Mouse (Mus musculus) ZHBTc4 (cell line): Measurements from ENCODE around the gene Efcab6.

ENCODE experiments used
- DNase-seq: peaks from one replicate; pipeline ENCODE4 v3.0.0-alpha.2; 2011; ENCODE audit warnings: low read depth, low spot score

Gene Efcab6

GRCm38 (mm10) chr15:83883821-83884220, 181.4 kb downstream of the Efcab6 start:
- DNase-seq: no peak

DNA sequence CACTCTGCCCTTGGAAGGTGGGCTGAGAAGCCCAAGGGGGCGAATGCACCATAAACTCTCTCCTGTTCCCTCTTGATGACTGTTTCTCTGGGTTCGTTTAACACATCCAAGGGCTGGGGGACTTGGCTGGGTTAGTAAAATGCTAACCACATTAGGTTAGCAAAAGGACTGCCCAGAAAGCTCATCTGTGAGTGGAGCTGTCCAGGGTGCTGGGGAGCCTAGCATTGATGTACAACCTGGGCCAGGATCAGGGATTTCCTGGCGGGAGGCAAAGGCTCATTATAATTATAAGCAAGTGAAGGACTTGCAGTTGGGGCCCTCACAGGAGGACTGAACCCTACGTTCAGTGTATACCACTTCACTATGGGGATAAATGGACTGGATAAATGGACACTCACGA, 185.3 kb downstream of the Efcab6 start:
- peak; percentile 73 for DNase-seq

GRCm38 (mm10) chr15:83877898-83878297, 187.3 kb downstream of the Efcab6 start:
- DNase-seq: no peak

- no peak for DNase-seq
Observed at GRCm38 (mm10) chr15:83877155-83877866, 187.9 kb downstream of the Efcab6 start.

GRCm38 (mm10) chr15:83870936-83871335, 194.2 kb downstream of the Efcab6 start:
- DNase-seq: peak; percentile 48

DNA sequence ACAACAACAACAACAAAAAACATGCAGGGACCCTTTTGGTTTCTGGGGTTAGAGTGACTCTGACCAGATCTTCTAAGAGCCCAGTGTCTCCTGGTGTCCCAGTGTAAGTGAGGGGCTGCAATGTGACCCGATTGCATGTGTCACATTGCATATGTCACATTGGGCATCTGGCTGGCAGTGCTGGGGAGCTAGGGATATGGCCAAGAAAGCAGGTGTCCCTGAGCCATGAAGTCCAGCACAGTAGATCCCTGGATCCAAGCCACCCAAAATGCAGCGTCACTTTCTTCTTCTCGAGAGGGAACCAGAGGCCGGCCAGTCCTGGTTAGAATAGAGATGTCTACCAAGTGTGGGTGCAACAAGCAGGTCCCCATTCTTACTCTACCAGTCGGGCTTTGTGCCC, 199.6 kb downstream of the Efcab6 start:
- no peak for DNase-seq

- DNase-seq: peak; percentile 70
Observed at GRCm38 (mm10) chr15:83857129-83857528, 208.1 kb downstream of the Efcab6 start.

DNA sequence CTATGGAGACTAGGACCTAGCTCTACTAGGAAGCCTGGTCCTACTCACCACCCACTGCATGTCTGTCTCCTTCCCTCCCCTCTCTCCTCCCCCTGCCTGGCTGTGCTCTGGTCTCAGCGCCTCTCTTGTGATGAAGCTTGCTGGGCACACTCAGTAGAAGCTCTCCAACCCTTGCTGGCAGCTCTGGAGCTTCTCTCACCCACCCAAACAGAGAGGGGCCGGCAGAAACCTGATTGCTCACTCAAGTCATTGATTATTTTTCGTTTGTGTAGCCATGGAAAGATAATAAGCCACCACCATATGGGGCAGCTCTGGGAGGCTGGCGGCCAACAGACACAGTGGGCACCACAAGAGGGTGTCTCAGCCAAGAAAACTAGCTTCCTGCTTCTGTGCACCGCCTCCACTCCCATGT, 211.8 kb downstream of the Efcab6 start:
- DNase-seq: no peak

DNA sequence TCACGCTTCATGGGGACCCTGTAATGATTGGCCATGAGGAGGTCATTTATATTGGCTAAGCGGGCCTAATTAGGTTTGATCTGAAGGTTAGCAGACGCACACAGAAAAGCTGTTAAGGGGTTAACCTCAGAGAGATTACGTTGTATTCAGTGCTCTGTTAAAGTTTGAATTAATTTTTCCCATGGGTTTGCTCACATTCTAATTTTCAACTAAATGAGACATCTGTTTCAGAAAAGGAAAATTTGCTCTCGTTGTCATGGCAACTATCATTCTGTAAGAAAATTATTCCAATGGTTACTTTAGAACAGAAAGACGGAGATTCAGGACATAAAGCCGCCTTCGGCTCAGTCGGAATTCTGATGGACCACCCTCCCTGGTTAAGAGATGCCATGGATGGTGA, 217.0 kb downstream of the Efcab6 start:
- no peak for DNase-seq

GRCm38 (mm10) chr15:83847512-83847911, 217.7 kb downstream of the Efcab6 start:
- DNase-seq: no peak

GRCm38 (mm10) chr15:83846592-83846991, 218.6 kb downstream of the Efcab6 start:
- peak; percentile 26 for DNase-seq

- DNase-seq: peak; percentile 18
Observed at GRCm38 (mm10) chr15:83845734-83846133, 219.4 kb downstream of the Efcab6 start.

DNA sequence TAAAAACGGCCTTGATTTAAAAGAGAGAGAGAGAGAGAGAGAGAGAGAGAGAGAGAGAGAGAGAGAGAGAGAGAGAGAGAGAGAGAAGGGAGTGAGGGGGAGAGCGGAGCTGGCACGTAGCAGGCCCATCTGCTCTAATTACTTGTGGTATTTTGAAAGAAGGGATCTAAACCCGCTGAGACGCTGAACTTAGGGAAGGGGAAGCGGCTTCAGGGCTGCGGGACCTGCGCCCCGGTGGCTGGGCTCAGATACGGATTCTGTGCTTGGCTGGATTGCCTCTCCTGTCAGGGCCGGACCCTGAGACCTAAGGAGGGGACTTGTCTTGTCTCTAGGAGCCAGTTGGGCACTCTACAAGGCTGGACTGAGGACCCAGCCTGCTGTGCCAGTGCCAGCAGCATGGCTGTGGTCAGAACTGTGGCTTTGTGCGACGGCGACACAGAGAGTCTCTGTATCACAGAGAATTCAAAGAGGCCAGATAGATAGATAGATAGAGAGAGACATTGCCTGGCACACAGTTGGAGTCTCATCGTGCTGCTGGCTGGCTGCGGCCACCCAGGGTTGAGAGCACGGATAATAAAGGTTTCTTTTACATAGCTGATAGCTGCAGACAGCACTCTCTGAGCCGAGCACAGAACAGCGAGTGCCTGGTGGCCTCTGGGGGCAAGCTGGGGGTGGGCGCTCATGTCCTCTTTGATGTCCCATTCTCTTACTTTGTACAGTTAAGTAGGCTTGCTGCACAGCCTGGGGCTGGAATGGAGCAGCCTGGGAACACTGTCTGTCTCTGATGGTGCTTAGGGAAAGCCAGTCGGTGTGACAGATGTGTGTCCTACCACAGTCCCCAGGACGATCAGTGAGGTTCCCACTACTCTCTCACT, 222.0 kb downstream of the Efcab6 start:
- no peak for DNase-seq

DNA sequence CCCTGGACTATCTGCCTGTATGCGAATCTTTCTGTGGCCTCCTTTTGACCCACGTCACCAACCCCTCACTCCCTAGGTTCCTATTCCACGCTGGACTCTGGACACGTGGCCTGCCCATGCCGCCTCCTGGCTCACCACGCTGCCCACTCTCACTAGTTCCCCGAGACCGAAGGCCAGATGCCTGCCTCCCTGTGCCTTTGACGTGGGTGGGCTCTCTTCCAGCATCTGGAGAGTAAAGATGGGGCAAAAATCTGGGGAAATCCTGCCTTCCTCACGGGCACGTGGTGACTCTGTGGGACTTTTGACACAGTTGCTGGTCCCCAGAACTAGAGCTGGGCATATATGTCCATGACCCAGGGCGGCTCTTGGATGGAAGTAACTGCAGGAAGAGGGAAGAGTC, 222.8 kb downstream of the Efcab6 start:
- no peak for DNase-seq

- DNase-seq: no peak
Observed at GRCm38 (mm10) chr15:83840950-83841719, 224.0 kb downstream of the Efcab6 start.

DNA sequence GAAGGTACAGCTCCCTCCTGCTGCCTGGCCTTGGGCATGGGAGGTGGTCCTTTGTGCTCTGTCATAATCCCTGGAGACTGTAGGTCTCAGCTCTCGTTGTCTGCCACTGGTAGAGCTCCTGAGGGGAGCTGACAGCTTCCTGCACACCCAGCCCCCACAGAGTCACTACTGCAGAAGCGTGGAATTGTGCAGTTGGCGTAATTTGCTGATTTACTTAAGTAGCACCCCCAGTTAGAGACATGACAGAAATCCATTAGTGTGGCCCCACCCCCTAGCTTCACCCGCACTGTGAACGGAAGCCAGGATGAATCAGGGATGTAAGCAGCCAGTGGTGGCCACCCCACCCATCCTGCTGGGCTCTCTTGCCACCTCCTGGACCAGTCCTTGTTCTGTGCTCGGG, 232.9 kb downstream of the Efcab6 start:
- DNase-seq: no peak

- no peak for DNase-seq
Observed at GRCm38 (mm10) chr15:83829226-83829625, 236.0 kb downstream of the Efcab6 start.

GRCm38 (mm10) chr15:83828011-83828410, 237.2 kb downstream of the Efcab6 start:
- DNase-seq: no peak
